ENCODE assay signal across 8 mouse cellular contexts in the genomic region with DNA sequence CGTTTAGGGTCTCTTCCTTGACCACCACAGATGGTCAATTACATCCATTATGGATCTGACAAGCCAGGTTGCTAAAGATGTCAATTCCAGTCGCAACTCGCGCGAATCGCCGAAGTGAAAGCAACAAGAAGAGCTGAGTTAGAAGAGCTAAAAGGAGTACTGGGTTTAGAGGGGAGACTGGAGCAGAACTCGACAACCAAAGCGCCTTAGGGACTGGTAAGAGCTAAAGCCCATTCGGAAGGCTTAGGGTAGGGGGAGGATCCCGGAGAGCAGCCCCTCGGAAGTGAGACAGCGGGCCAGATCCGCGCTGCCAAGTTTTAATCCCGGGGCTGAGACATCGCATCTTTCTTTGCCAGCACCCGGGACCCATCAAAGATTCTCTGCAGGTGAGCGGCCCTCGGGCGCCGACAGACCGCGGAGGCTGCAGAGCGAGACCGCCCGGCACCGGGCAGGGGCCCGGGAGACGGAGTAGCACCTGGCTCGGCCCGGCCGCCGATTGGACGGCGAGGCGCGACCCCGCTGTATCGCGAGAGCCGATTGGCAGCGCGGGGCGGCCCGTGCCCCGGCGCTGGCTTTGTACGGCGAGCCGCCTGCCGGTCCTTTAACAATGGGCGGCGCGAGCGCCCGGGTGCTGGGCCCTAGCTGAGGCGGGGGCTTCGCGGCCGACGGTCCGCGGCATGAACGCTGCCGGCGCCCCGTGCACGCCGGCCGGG. TPM values are rescaled to one million over a fixed set of nuclear protein-coding genes. Genes with fewer than 3 reads are reported as not detected.
A peak's percentile ranks its signal among the peaks of the same experiment; 100 is the strongest.
DNase-seq lines count a peak whose midpoint lies in the region; ATAC-seq lines count a peak whose summit lies in the region.

A gene (plus strand): TSS at position 577 of the 713 bp plus-strand sequence.

- peak within 1 kb of the TSS; percentile 73 for H3K4me2 ChIP-seq in intestine, embryonic 14.5 days (ENCODE audit: low read length)

- peak; percentile 98 for ATAC-seq in intestine, embryonic 14.5 days (replicated peaks; ENCODE audit: low FRiP score, low TSS enrichment, low read depth)
- ATAC-seq in megakaryocyte progenitor cell, adult 5-6 weeks (replicated peaks; ENCODE audit: poor library complexity), result peak; percentile 88

- peak within 1 kb of the TSS; percentile 89 for H3K27ac ChIP-seq in intestine, embryonic 14.5 days (ENCODE audit: low read depth)

- H3K4me1 ChIP-seq in intestine, embryonic 14.5 days (replicated peaks; ENCODE audit: control insufficient read depth, insufficient read depth, low read length), result peaks cover 18% of the 10 kb centered on the region

- intact Hi-C loops in gastrocnemius, postnatal 14 days (cut with DNase I; ENCODE audit: low total_unique reads), result no loop called here
- intact Hi-C loops in left cerebral cortex, postnatal 10 days (cut with DNase I), result loop anchor here (5.0 kb wide), 2 partner anchors 186 to 224 kb away; no protein-coding TSS in a partner anchor

- H3K27me3 ChIP-seq in intestine, embryonic 14.5 days (replicated peaks; ENCODE audit: control insufficient read depth, insufficient read depth, low read length), result no peaks in the 10 kb centered on the region

- H3K9ac ChIP-seq in intestine, embryonic 14.5 days (ENCODE audit: low read length), result peak within 1 kb of the TSS; percentile 99

- WGBS in intestine, embryonic 14.5 days, result under 1% methylated on average over 68 of the region's 71 CpGs

- DNase-seq in adrenal gland, adult 18-20 months (ENCODE audit: low spot score in 2 of 2), result peak; percentile 96 to 97
- DNase-seq in embryo, embryonic 10.5 days (ENCODE audit: low spot score), result peak; percentile 92
- peak; percentile 90 for DNase-seq in gastrocnemius, postnatal 14 days
- DNase-seq in intestine, embryonic 14.5 days (ENCODE audit: low spot score), result peak; percentile 97
- peak; percentile 85 to 94 for DNase-seq in left cerebral cortex, postnatal 10 days (ENCODE audit: extremely low spot score in 1 of 2, low spot score in 2 of 2)
- peak; percentile 95 for DNase-seq in right cerebral cortex, postnatal 10 days (ENCODE audit: low spot score in 2 of 2)
- DNase-seq in urinary bladder, postnatal 14 days (ENCODE audit: low spot score), result peak; percentile 91

- H3K36me3 ChIP-seq in intestine, embryonic 14.5 days (ENCODE audit: control insufficient read depth, insufficient read depth, low read length), result no peaks in the 10 kb centered on the region

- H3K9me3 ChIP-seq in intestine, embryonic 14.5 days (ENCODE audit: control insufficient read depth, low read length), result no peaks in the 10 kb centered on the region

- peak within 1 kb of the TSS; percentile 90 for H3K4me3 ChIP-seq in intestine, embryonic 14.5 days (ENCODE audit: low read depth, low read length)

RNA-seq across cellular contexts. Expression of the gene that starts here (rescaled TPM):
- 1 to 10 TPM; 4.6 to 5.8 TPM for total RNA-seq in adrenal gland, adult 18-20 months (2021)
- 1 to 10 TPM; 3.1 to 3.4 TPM for total RNA-seq in gastrocnemius, postnatal 14 days (2021)
- polyA plus RNA-seq in intestine, embryonic 14.5 days (2014; fragmentation: Nextera tagmentation; extraction: Ambion mirVana), result 10.3 and 11.4 TPM in 2 replicates
- 1 to 10 TPM; 7.4 to 8.6 TPM for total RNA-seq in left cerebral cortex, postnatal 10 days (2021)
- total RNA-seq in megakaryocyte progenitor cell, adult 5-6 weeks (2015), result 3.9 and 4.6 TPM in 2 replicates
- 5.5 and 8.4 TPM in 2 replicates for total RNA-seq in megakaryocyte progenitor cell, adult 5-6 weeks (2017)

Comparison
In these comparisons a context has a peak if more than half of its experiments do, and no peak if none do; other contexts are left out.
1. Peak in every context shown above with its lines: DNase-seq, ATAC-seq, H3K4me3 ChIP-seq and H3K27ac ChIP-seq.